Mouse (Mus musculus): ENCODE data around the gene Slc2a6. TPM values are rescaled to one million over a fixed set of nuclear protein-coding genes. Genes with fewer than 3 reads are reported as not detected.

Slc2a6 gene
- polyA plus RNA-seq, 1 experiment from 2014 or later: 10.6 TPM

- Histone ChIP-seq H3K27me3 (ENCODE audit: control insufficient read depth, insufficient read depth, low read length) (no peaks in the 10 kb centered on the region), H3K27ac (ENCODE audit: low read depth, low read length) (no peak overlapping the region), H3K4me2 (ENCODE audit: low read depth, low read length) (no peak overlapping the region), H3K4me1 (ENCODE audit: control insufficient read depth, insufficient read depth, low read length) (no peaks in the 10 kb centered on the region), H3K9me3 (ENCODE audit: control insufficient read depth, low read length) (no peaks in the 10 kb centered on the region), H3K9ac (replicated peaks; ENCODE audit: low read depth, low read length) (no peak overlapping the region), H3K36me3 (ENCODE audit: control insufficient read depth, insufficient read depth, low read length) (no peaks in the 10 kb centered on the region), H3K4me3 (ENCODE audit: low read depth, low read length) (no peak overlapping the region)
- ATAC-seq (ENCODE audit: low read depth): no peak
- 67% methylated on average over 8 of the region's 8 CpGs for WGBS
Measured at GRCm38 (mm10) chr2:27042131-27042844, 14.5 kb upstream of the Slc2a6 start.

DNA sequence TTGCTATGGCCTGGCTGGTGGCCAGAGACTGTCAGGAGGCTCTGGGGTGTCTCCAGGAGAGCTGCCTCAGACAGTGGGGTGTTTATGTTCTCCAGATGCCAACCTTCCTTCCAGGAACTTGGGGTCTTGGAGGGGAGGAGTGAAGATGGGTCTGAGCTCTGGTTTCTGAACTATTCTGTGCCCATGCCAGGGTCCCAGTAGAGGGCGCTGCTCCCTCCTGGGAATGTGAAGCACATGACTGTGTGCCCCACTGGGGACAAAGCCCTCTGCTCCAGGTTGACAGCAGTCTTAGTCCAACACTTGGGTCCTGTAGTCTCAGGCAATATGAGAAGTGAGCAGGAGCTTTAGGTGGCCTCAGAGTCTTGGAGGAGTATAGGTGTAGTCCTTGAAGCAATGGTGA, 11.5 kb upstream of the Slc2a6 start:
- Histone ChIP-seq H3K9me3 (ENCODE audit: control insufficient read depth, low read length) (no peaks in the 10 kb centered on the region), H3K9ac (replicated peaks; ENCODE audit: low read depth, low read length) (no peak overlapping the region), H3K4me1 (ENCODE audit: control insufficient read depth, insufficient read depth, low read length) (no peaks in the 10 kb centered on the region), H3K36me3 (ENCODE audit: control insufficient read depth, insufficient read depth, low read length) (no peaks in the 10 kb centered on the region), H3K4me2 (ENCODE audit: low read depth, low read length) (no peak overlapping the region), H3K4me3 (ENCODE audit: low read depth, low read length) (no peak overlapping the region), H3K27ac (ENCODE audit: low read depth, low read length) (no peak overlapping the region), H3K27me3 (ENCODE audit: control insufficient read depth, insufficient read depth, low read length) (no peaks in the 10 kb centered on the region)
- WGBS: 10% methylated on average over 1 of the region's 1 CpGs
- no peak for ATAC-seq (ENCODE audit: low read depth)

DNA sequence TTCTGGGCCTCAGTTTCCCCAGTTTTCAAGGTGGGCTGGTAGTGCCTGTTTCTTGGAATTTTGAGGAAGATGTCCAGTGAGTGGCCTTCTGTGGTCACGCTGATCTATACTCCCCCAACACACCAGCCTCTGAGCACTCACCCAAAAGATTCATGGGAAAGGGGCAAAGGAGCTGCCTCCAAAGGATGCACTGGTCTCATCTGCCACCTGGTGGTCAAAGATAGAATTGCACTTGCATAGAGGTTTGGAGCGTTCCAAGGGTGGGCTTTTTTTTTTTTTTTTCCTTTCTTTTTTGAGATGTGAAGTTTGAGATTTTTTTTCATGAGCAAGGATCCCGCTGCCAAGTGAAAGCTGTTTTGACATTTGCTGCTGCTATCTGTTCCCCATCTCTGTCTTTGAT, 10.8 kb upstream of the Slc2a6 start:
- Histone ChIP-seq H3K27ac (ENCODE audit: low read depth, low read length) (no peak overlapping the region), H3K4me2 (ENCODE audit: low read depth, low read length) (no peak overlapping the region), H3K27me3 (ENCODE audit: control insufficient read depth, insufficient read depth, low read length) (no peaks in the 10 kb centered on the region), H3K4me1 (ENCODE audit: control insufficient read depth, insufficient read depth, low read length) (no peaks in the 10 kb centered on the region), H3K4me3 (ENCODE audit: low read depth, low read length) (no peak overlapping the region), H3K9ac (replicated peaks; ENCODE audit: low read depth, low read length) (no peak overlapping the region), H3K36me3 (ENCODE audit: control insufficient read depth, insufficient read depth, low read length) (no peaks in the 10 kb centered on the region), H3K9me3 (ENCODE audit: control insufficient read depth, low read length) (no peaks in the 10 kb centered on the region)
- peak; percentile 64 for ATAC-seq (ENCODE audit: low read depth)
- WGBS: 4% methylated on average over 3 of the region's 3 CpGs

GRCm38 (mm10) chr2:27037008-27037407, 9.2 kb upstream of the Slc2a6 start:
- Histone ChIP-seq H3K4me1 (ENCODE audit: control insufficient read depth, insufficient read depth, low read length) (no peaks in the 10 kb centered on the region), H3K4me3 (ENCODE audit: low read depth, low read length) (no peak overlapping the region), H3K4me2 (ENCODE audit: low read depth, low read length) (no peak overlapping the region), H3K9ac (replicated peaks; ENCODE audit: low read depth, low read length) (no peak overlapping the region), H3K27ac (ENCODE audit: low read depth, low read length) (no peak overlapping the region), H3K9me3 (ENCODE audit: control insufficient read depth, low read length) (no peaks in the 10 kb centered on the region), H3K27me3 (ENCODE audit: control insufficient read depth, insufficient read depth, low read length) (no peaks in the 10 kb centered on the region), H3K36me3 (ENCODE audit: control insufficient read depth, insufficient read depth, low read length) (no peaks in the 10 kb centered on the region)
- ATAC-seq (ENCODE audit: low read depth): no peak
- 66% methylated on average over 4 of the region's 4 CpGs for WGBS

DNA sequence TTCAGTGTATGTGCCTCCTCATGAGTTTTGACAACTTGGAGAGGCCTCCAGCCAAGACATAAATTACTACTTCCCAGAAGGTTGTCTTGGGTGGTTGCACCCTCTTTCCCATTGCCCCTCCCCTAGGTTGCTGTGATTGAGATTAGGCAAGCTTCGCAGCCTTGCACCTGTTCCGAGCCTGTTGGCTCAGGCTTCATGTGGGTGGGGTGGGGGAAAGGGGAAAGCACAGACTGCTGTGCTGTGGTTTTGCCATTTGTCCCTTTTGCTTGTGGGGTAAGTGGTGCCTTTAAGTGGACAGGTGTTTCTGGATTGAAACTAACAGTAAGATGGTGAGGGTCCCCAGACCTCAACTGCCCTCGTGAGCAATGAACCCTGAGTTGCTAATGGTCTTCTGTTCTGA, 8.2 kb upstream of the Slc2a6 start:
- Histone ChIP-seq H3K27me3 (ENCODE audit: control insufficient read depth, insufficient read depth, low read length) (no peaks in the 10 kb centered on the region), H3K4me1 (ENCODE audit: control insufficient read depth, insufficient read depth, low read length) (no peaks in the 10 kb centered on the region), H3K4me2 (ENCODE audit: low read depth, low read length) (no peak overlapping the region), H3K9ac (replicated peaks; ENCODE audit: low read depth, low read length) (no peak overlapping the region), H3K4me3 (ENCODE audit: low read depth, low read length) (no peak overlapping the region), H3K27ac (ENCODE audit: low read depth, low read length) (no peak overlapping the region), H3K9me3 (ENCODE audit: control insufficient read depth, low read length) (no peaks in the 10 kb centered on the region), H3K36me3 (ENCODE audit: control insufficient read depth, insufficient read depth, low read length) (no peaks in the 10 kb centered on the region)
- ATAC-seq (ENCODE audit: low read depth): no peak
- 83% methylated on average over 3 of the region's 3 CpGs for WGBS

DNA sequence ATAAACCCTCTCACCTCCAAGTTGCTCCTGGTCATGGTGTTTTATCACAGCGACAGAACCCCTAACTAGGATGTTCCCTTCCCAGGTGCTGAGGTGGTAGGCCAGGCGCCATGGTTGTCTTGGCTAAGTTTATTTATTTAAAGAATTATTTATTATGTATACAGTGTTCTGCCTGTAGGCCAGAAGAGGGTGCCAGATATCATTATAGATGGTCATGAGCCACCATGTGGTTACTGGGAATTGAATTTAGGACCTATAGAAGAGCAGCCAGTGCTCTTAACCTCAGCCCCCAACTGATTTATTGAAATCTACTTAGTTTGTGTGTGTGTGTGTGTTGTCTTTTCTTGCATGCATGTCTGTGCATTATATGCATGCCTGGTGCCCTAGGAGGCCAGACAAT, 4.6 kb upstream of the Slc2a6 start:
- H3K36me3 ChIP-seq (ENCODE audit: control insufficient read depth, insufficient read depth, low read length): no peaks in the 10 kb centered on the region
- H3K4me1 ChIP-seq (ENCODE audit: control insufficient read depth, insufficient read depth, low read length): peaks cover 1% of the 10 kb centered on the region; the same call in 1 of the 2 replicates
- H3K9me3 ChIP-seq (ENCODE audit: control insufficient read depth, low read length): no peaks in the 10 kb centered on the region
- 82% methylated on average over 2 of the region's 2 CpGs for WGBS
- H3K27ac ChIP-seq (ENCODE audit: low read depth, low read length): no peak overlapping the region
- no peak overlapping the region for H3K9ac ChIP-seq (replicated peaks; ENCODE audit: low read depth, low read length)
- no peak for ATAC-seq (ENCODE audit: low read depth)
- H3K4me2 ChIP-seq (ENCODE audit: low read depth, low read length): no peak overlapping the region
- H3K4me3 ChIP-seq (ENCODE audit: low read depth, low read length): no peak overlapping the region
- no peaks in the 10 kb centered on the region for H3K27me3 ChIP-seq (ENCODE audit: control insufficient read depth, insufficient read depth, low read length)

GRCm38 (mm10) chr2:27028437-27029015, 728 bp upstream of the Slc2a6 start:
- Histone ChIP-seq H3K27ac (ENCODE audit: low read depth, low read length) (peak overlapping the region; percentile 67; the same call in 1 of the 2 replicates), H3K9me3 (ENCODE audit: control insufficient read depth, low read length) (no peaks in the 10 kb centered on the region), H3K27me3 (ENCODE audit: control insufficient read depth, insufficient read depth, low read length) (no peaks in the 10 kb centered on the region), H3K9ac (replicated peaks; ENCODE audit: low read depth, low read length) (peak overlapping the region; percentile 63), H3K4me1 (ENCODE audit: control insufficient read depth, insufficient read depth, low read length) (peaks cover 4% of the 10 kb centered on the region; the same call in 1 of the 2 replicates), H3K36me3 (ENCODE audit: control insufficient read depth, insufficient read depth, low read length) (no peaks in the 10 kb centered on the region), H3K4me2 (ENCODE audit: low read depth, low read length) (peak overlapping the region; percentile 66), H3K4me3 (ENCODE audit: low read depth, low read length) (peak overlapping the region; percentile 34)
- WGBS: 60% methylated on average over 4 of the region's 4 CpGs
- no peak for ATAC-seq (ENCODE audit: low read depth)

GRCm38 (mm10) chr2:27026857-27027617, 761 bp downstream of the Slc2a6 start:
- Histone ChIP-seq H3K4me2 (ENCODE audit: low read depth, low read length) (peak overlapping the region; percentile 66), H3K9ac (replicated peaks; ENCODE audit: low read depth, low read length) (peak overlapping the region; percentile 63; the same call in 1 of the 2 replicates), H3K36me3 (ENCODE audit: control insufficient read depth, insufficient read depth, low read length) (no peaks in the 10 kb centered on the region), H3K9me3 (ENCODE audit: control insufficient read depth, low read length) (no peaks in the 10 kb centered on the region), H3K27me3 (ENCODE audit: control insufficient read depth, insufficient read depth, low read length) (no peaks in the 10 kb centered on the region), H3K27ac (ENCODE audit: low read depth, low read length) (peak overlapping the region; percentile 67; the same call in 1 of the 2 replicates), H3K4me1 (ENCODE audit: control insufficient read depth, insufficient read depth, low read length) (peaks cover 4% of the 10 kb centered on the region; the same call in 1 of the 2 replicates), H3K4me3 (ENCODE audit: low read depth, low read length) (peak overlapping the region; percentile 34)
- ATAC-seq (ENCODE audit: low read depth): no peak
- WGBS: 68% methylated on average over 10 of the region's 10 CpGs

- H3K27me3 ChIP-seq (ENCODE audit: control insufficient read depth, insufficient read depth, low read length): no peaks in the 10 kb centered on the region
- peak overlapping the region; percentile 66; the same call in 1 of the 2 replicates for H3K4me2 ChIP-seq (ENCODE audit: low read depth, low read length)
- no peak for ATAC-seq (ENCODE audit: low read depth)
- no peaks in the 10 kb centered on the region for H3K36me3 ChIP-seq (ENCODE audit: control insufficient read depth, insufficient read depth, low read length)
- no peak overlapping the region for H3K4me3 ChIP-seq (ENCODE audit: low read depth, low read length)
- H3K27ac ChIP-seq (ENCODE audit: low read depth, low read length): no peak overlapping the region
- no peak overlapping the region for H3K9ac ChIP-seq (replicated peaks; ENCODE audit: low read depth, low read length)
- H3K4me1 ChIP-seq (ENCODE audit: control insufficient read depth, insufficient read depth, low read length): peaks cover 4% of the 10 kb centered on the region; the same call in 1 of the 2 replicates
- 89% methylated on average over 3 of the region's 3 CpGs for WGBS
- no peaks in the 10 kb centered on the region for H3K9me3 ChIP-seq (ENCODE audit: control insufficient read depth, low read length)
Measured at GRCm38 (mm10) chr2:27026332-27026731, 1.5 kb downstream of the Slc2a6 start.
